Mouse (Mus musculus) heart, adult 9 months (tissue): Measurements from ENCODE around the gene Slc1a1.

Source experiments
- DNase-seq, 2 experiments: peaks; one replicate each; pipeline ENCODE4 v3.0.0; 2022; ENCODE audit warnings: low spot score in 2 of 2

Slc1a1 gene

DNA sequence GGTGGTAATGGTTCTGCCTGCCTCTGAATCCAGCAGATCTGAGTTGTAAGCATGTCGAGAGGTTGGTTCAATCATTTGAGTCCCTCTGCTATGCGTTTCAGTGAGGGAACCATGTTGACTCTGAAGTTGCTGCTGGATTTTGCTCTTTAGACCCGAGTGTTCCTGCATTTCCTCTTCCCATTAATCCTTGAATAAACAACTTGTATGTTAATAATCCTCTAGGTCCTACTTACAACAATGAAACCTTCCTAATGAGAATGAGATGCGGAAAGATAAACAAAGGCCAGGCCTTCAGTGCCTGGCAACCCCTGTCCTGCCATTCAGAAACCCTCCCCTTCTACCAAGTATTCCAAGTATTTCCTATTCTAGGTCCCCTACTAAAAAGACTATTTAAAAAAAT is 81.6 kb downstream of the Slc1a1 start:
- peak in 1 of 2 experiments; percentile 19 for DNase-seq

- DNase-seq, result peak; percentile 27 to 53
Measured at GRCm38 (mm10) chr19:28917839-28918238, 83.0 kb downstream of the Slc1a1 start.

DNA sequence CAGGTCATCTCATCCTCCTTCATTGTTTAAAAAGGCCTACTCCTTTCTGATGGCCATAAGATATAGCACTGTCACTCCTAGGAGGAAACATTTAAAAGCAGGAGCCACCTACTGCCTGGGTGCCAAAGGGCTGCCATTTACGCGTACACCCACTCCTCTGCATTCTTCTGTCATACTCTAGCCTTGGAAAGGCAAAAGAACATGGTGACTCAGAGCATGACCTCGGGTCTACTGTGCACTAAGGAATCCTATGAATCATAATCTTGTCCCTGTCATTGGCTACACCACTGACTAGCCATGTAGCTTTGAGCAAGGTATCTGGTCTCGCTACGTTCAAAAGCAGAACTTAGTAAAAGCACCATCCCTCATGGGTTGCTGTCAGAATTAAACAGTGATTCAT is 91.5 kb downstream of the Slc1a1 start:
- DNase-seq, result no peak

DNA sequence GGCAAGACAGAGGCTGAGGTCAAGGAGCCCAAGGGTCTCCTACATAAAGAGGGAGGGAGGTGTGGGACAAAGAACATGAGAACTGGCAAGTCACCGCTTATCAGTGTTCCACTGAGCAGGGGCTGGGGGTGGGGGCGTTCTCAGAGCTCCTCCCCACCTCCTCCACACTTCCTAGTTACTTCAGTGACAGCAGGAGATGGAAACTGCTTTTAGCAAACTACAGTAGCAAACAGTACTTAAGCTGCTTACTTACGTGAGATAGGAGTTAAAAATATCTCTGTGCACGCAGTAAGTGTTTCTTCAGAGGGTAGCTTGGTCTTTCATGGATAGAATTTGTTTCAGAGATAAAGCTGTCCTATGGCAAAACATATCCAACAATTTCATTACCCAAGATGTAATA is 92.5 kb downstream of the Slc1a1 start:
- DNase-seq, result no peak

- DNase-seq, result no peak
Measured at GRCm38 (mm10) chr19:28929034-28929433, 94.2 kb downstream of the Slc1a1 start.

DNA sequence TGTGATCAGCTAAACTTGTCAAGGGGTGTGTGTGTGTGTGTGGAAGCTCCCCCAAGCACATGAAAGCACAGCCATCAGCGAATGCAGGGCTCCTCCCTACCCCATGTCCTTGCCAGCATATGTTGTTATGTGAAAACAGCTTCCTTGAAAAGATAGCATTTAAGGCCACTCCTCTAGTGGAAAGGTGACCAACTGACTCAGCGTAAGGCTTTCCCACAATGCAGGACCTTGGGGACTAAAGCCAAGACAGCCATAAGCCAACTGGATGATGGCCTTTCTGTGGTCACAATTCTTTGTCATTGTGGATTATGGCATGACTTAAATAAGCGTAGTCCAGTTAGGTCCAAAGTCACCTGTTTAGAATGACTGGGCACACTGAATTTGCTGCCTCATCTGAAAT is 100.0 kb downstream of the Slc1a1 start:
- DNase-seq, result no peak

GRCm38 (mm10) chr19:28940135-28940874 is 105.5 kb downstream of the Slc1a1 start:
- peak; percentile 40 to 43 for DNase-seq

DNA sequence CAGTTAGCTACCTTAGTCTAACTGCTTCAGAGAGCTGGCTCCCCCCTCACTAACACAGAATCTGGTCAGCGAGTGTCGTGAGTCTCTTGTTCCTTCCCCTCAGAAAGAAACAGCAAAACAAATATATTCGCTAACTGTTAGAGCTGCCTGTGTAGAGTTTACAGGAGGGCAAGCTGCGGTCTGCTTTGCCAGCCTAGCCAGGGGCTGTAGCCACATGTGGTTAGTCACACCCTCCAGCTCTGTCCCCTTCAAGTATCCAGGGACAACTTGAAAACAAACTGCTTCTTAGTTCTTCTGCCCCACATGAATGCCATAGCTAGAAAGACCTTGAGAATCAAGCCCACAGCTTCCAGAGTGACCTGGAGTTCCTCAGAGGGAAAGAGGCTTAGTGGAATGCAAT is 106.4 kb downstream of the Slc1a1 start:
- no peak for DNase-seq

- no peak for DNase-seq
Measured at GRCm38 (mm10) chr19:28946782-28947181, 111.9 kb downstream of the Slc1a1 start.

GRCm38 (mm10) chr19:28947311-28947710 is 112.5 kb downstream of the Slc1a1 start:
- no peak for DNase-seq

GRCm38 (mm10) chr19:28951251-28951650 is 116.4 kb downstream of the Slc1a1 start:
- no peak for DNase-seq

GRCm38 (mm10) chr19:28963113-28963512 is 128.3 kb downstream of the Slc1a1 start:
- DNase-seq, result peak in 1 of 2 experiments; percentile 31

- DNase-seq, result no peak
Measured at GRCm38 (mm10) chr19:28963513-28963841, 128.6 kb downstream of the Slc1a1 start.
